Mouse (Mus musculus) thymus, adult 2 months (tissue): Measurements from ENCODE around the gene Sh3bp1. TPM values are rescaled to one million over a fixed set of nuclear protein-coding genes. Genes with fewer than 3 reads are reported as not detected.

Experiments
- DNase-seq: peaks from one replicate; pipeline ENCODE4 v3.0.0; 2021
- H3K27ac ChIP-seq: fragments of 200-500 bp; 2 replicates; pipeline ENCODE4 v1.5.1; 2012; ENCODE audit warnings: low read length, control low read depth; ENCODE audit not compliant: control insufficient read depth, insufficient read depth
- H3K27me3 ChIP-seq: fragments of 200-500 bp; 2 replicates; pipeline ENCODE4 v1.6.1; 2012; ENCODE audit warnings: mild to moderate bottlenecking, low read length, moderate library complexity, mixed read lengths; ENCODE audit not compliant: control insufficient read depth, insufficient read depth
- H3K36me3 ChIP-seq: fragments of 200-500 bp; 2 replicates; pipeline ENCODE4 v1.6.1; 2012; ENCODE audit warnings: mild to moderate bottlenecking, low read length, moderate library complexity; ENCODE audit not compliant: control insufficient read depth, insufficient read depth
- H3K4me1 ChIP-seq: fragments of 200-500 bp; replicated peaks from 2 replicates; pipeline ENCODE4 v1.6.1; 2012; ENCODE audit warnings: low read length; ENCODE audit not compliant: control insufficient read depth, insufficient read depth
- H3K4me3 ChIP-seq: fragments of 200-500 bp; 2 replicates; pipeline ENCODE4 v1.5.1; 2012; ENCODE audit warnings: mild to moderate bottlenecking, low read length, control low read depth, moderate library complexity; ENCODE audit not compliant: control insufficient read depth, insufficient read depth
- CTCF ChIP-seq: fragments of 200-500 bp; IDR thresholded peaks from 2 replicates; pipeline ENCODE4 v1.5.1; 2012; ENCODE audit warnings: mild to moderate bottlenecking, control low read depth, low read length, moderate library complexity, borderline replicate concordance; ENCODE audit not compliant: control insufficient read depth, poor library complexity, insufficient read depth; ENCODE audit errors: extremely low read depth
- POLR2A ChIP-seq: fragments of 200-500 bp; IDR thresholded peaks from 2 replicates; pipeline ENCODE4 v1.6.1; 2012; ENCODE audit warnings: mild to moderate bottlenecking, low read length, control low read depth, moderate library complexity; ENCODE audit not compliant: control insufficient read depth, poor library complexity, insufficient read depth; ENCODE audit errors: extremely low read depth
- WGBS: fragments of 180-500 bp; shearing (Covaris S2); methylation state at CpG from one replicate; pipeline ENCODE4 v1.1.7; 2018; 5-methylcytosine and 5-hydroxymethylcytosine counted together
- polyA plus RNA-seq: library from polyadenylated mRNA; depleted of rRNA; stranded (reverse); fragments of >200 nt; gene quantifications from 2 replicates; pipeline ENCODE4 v1.2.3, GENCODE M21; 2012

Sh3bp1 gene
- polyA plus RNA-seq, 1 experiment, result 371 TPM

DNA sequence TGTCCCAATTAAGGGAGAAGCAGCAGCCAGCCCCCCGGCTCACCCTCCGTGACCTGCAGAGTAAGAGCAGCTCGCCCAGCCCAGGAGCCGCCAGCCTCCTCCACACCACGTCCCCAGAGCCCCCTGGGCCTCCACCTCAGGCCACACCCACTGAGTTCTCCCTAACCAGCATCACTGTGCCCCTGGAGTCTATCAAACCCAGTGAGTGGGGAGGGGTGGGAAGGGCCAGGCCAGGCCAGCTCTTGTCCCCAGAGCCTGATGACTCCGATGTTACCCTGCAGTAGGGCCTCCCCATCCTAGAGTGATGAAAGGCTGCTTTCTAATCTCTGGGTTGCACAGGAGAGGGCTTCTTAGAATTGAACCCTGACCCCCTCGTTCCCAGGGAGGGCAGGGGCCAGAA, 7.1 kb upstream of the Sh3bp1 start:
- peaks cover 28% of the 10 kb centered on the region for H3K36me3 ChIP-seq
- H3K4me1 ChIP-seq, result peaks cover 40% of the 10 kb centered on the region
- no peak overlapping the region for H3K4me3 ChIP-seq
- TF ChIP-seq POLR2A (no peak), CTCF (no peak)
- no peak overlapping the region for H3K27ac ChIP-seq
- 89% methylated on average over 7 of the region's 7 CpGs for WGBS
- H3K27me3 ChIP-seq, result no peaks in the 10 kb centered on the region
- no peak for DNase-seq

GRCm38 (mm10) chr15:78894726-78895125, 4.8 kb upstream of the Sh3bp1 start:
- H3K4me3 ChIP-seq, result peak overlapping the region; percentile 6
- peak; percentile 45 for DNase-seq

GRCm38 (mm10) chr15:78895741-78896140, 3.8 kb upstream of the Sh3bp1 start:
- 20% methylated on average over 2 of the region's 2 CpGs for WGBS
- H3K27me3 ChIP-seq, result no peaks in the 10 kb centered on the region
- TF ChIP-seq POLR2A (no peak), CTCF (no peak)
- no peak for DNase-seq
- H3K4me3 ChIP-seq, result no peak overlapping the region
- peak overlapping the region; percentile 62; the same call in 1 of the 2 replicates for H3K27ac ChIP-seq
- H3K4me1 ChIP-seq, result peaks cover 63% of the 10 kb centered on the region
- H3K36me3 ChIP-seq, result peaks cover 16% of the 10 kb centered on the region; the same call in 1 of the 2 replicates

More at GRCm38 (mm10) chr15:78894726-78895125, 4.8 kb upstream of the Sh3bp1 start:
- peak overlapping the region; percentile 62; the same call in 1 of the 2 replicates for H3K27ac ChIP-seq
- H3K4me1 ChIP-seq, result peaks cover 57% of the 10 kb centered on the region
- WGBS, result 8% methylated on average over 13 of the region's 13 CpGs
- TF ChIP-seq POLR2A (no peak), CTCF (no peak)
- no peaks in the 10 kb centered on the region for H3K27me3 ChIP-seq
- H3K36me3 ChIP-seq, result peaks cover 16% of the 10 kb centered on the region; the same call in 1 of the 2 replicates

DNA sequence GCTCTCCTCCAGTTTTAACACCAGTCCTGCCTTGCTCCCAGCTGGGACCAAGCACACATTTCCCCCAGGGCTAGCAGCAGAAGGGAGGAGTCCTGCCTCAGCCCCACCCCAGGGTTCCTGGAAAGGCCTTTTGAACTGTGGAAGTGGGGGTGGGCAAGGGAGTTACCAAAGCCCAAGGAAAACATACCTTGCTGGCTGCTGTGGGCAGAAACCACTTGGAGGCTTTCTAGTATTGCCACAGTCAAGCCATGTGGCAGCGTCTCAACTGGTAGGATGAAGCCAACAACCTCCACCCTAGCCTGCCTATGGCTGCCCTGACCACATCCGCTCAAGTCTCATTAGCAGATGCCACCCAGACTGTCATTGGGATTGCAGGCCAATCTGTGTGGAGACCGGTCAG, 3.4 kb upstream of the Sh3bp1 start:
- 11% methylated on average over 3 of the region's 3 CpGs for WGBS
- Histone ChIP-seq H3K36me3 (peaks cover 13% of the 10 kb centered on the region; the same call in 1 of the 2 replicates), H3K27ac (peak overlapping the region; percentile 62; the same call in 1 of the 2 replicates), H3K27me3 (no peaks in the 10 kb centered on the region), H3K4me1 (peaks cover 67% of the 10 kb centered on the region), H3K4me3 (no peak overlapping the region)
- no peak for TF ChIP-seq POLR2A
- peak; percentile 45 for DNase-seq

GRCm38 (mm10) chr15:78897488-78897887, 2.1 kb upstream of the Sh3bp1 start:
- H3K36me3 ChIP-seq, result peaks cover 1% of the 10 kb centered on the region; the same call in 1 of the 2 replicates
- peaks cover 72% of the 10 kb centered on the region for H3K4me1 ChIP-seq
- no peaks in the 10 kb centered on the region for H3K27me3 ChIP-seq
- 95% methylated on average over 4 of the region's 4 CpGs for WGBS
- TF ChIP-seq POLR2A (no peak), CTCF (no peak)
- H3K27ac ChIP-seq, result peak overlapping the region; percentile 8; the same call in 1 of the 2 replicates
- DNase-seq, result no peak
- H3K4me3 ChIP-seq, result no peak overlapping the region

- Histone ChIP-seq H3K27me3 (no peaks in the 10 kb centered on the region), H3K4me1 (peaks cover 72% of the 10 kb centered on the region), H3K36me3 (no peaks in the 10 kb centered on the region), H3K27ac (peak overlapping the region; percentile 92), H3K4me3 (peak overlapping the region; percentile 87)
- peak; percentile 74 for DNase-seq
- 3% methylated on average over 6 of the region's 6 CpGs for WGBS
- no peak for TF ChIP-seq CTCF
- no peak for TF ChIP-seq POLR2A
These were observed 1.0 kb upstream of the Sh3bp1 start for GRCm38 (mm10) chr15:78898507-78899001.

GRCm38 (mm10) chr15:78899409-78899739, 194 bp upstream of the Sh3bp1 start, which contains the start of gene Gm49510:
TSS of gene Gm49510 (plus strand) at chr15:78899667.
- WGBS, result 2% methylated on average over 20 of the region's 20 CpGs
- peak within 1 kb of the TSS; percentile 92 for H3K27ac ChIP-seq
- DNase-seq, result no peak
- H3K4me1 ChIP-seq, result peaks cover 65% of the 10 kb centered on the region
- TF ChIP-seq POLR2A, result no peak
- TF ChIP-seq CTCF, result no peak
- H3K4me3 ChIP-seq, result peak within 1 kb of the TSS; percentile 87
- peaks cover 2% of the 10 kb centered on the region for H3K36me3 ChIP-seq
- H3K27me3 ChIP-seq, result no peaks in the 10 kb centered on the region
